Mouse (Mus musculus) c-Kit-negative CD71-positive TER-119-positive erythroid progenitor cells, embryonic 14.5 days (primary cell): ENCODE measurements around the gene B230217C12Rik.
"Not testable (repeated sequence)": the region's sequence is repeated elsewhere in the genome, so short reads cannot be mapped to it uniquely, and the experiment has no call there.

Source experiments
- DNase-seq: peaks from one replicate; pipeline ENCODE4 v3.0.0-alpha.2; 2013; ENCODE audit warnings: low read depth, low spot score

The B230217C12Rik gene

GRCm38 (mm10) chr11:97825971-97826370 lies 14.6 kb upstream of the B230217C12Rik start:
- DNase-seq: no peak

DNA sequence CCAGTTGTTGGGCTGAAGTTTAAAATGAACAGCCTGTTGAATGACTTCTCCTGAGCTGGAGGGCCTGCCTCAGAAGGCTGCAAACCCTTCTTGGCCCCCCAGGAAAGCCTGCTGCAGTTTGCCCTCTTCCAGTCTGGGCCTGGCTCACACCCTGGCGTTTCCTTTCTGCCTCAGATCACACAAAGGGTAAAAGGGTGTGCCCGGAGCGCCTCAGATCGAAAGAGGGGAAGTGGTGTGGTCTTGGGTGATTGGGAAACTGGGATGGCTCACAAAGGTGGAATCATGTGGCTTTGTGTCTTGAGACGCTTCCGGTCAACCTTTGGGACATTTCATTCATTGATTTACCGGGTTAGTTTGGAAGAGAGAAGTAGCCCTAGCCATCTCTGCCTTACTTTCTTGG lies 14.2 kb upstream of the B230217C12Rik start:
- DNase-seq: no peak

GRCm38 (mm10) chr11:97827654-97828053 lies 12.9 kb upstream of the B230217C12Rik start:
- DNase-seq: no peak

DNA sequence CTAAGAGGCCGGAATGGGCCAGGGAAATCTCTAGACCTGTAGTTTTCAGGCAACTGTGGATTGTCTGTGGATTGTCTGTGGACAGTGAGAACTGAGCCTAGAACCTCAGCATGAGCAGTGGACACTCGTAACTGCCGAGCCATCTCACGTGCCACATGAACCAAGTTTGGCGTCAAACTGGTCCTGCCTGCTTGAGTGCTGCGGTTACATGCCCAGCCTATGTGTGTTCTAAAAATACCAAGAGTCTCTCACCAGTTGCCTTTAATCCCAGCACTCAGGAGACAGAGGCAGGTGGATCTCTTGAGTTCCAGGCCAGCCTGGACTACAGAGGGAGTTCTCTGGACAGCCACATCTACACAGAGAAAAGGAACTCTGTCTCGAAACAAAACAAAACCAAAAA lies 11.2 kb upstream of the B230217C12Rik start:
- DNase-seq: no peak

DNA sequence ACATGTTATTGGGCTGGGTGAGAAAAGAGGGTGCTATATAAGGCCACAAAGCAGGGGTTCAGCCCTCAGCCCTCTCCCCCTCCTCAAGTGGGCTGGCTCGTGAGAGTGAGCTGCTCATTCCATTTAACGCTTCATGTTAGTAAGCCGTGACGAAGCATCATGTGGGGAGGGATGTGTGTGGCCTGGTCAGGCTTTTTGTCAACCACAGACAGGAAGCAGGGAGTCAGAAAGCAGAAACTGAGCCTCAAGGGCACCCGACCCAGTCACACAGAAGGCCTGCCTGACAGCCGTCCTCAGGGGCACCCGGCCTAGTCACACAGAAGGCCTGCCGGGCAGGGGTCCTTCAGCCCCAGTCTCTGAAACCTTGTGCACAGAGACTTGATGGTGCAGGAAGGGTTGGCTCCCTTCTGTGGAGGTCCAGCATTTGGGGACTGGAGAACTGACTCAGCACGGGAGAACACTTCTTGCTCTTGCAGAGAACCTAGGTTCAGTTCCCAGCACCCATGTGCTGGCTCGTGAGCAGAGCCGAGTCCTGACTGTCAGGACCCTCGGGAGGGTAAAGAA lies 10.6 kb upstream of the B230217C12Rik start:
- DNase-seq: no peak

DNA sequence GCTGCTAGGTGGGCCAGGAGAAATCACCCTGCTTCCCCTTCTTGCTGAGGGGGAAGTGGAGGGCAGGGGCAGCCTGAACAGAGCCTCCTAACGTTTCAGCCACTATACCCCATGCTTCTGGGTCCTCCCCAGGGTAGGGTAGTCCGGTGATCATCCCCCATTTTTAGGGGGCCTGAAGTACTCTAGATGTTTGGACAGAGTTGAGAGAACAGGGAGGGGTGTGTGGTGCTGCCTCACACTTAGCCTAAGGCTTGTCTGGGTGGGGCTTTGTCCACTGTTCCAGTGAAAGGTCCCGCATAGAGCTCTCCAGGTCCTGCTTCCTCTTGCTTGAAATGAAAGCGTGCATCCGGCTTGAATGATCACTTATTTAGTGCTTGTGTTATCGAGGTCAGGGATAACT lies 10.1 kb upstream of the B230217C12Rik start:
- DNase-seq: no peak

GRCm38 (mm10) chr11:97832001-97832400 lies 8.6 kb upstream of the B230217C12Rik start:
- DNase-seq: no peak

DNA sequence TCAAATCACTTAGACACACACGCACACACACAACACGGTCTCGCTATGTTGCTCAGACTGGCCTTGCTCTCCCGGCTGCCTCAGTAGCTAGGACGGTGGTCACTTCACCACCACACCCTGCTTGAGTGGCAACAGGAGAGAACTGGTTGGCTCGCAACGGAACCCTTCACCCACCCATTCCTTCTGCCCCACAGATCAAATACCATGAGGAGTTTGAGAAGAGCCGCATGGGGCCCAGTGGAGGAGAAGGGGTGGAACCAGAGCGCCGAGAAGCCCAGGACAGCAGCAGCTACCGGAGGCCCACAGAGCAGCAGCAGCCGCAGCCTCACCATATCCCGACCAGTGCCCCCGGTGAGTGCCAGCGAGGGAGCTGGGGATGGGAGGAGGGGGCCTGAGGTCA lies 7.2 kb upstream of the B230217C12Rik start:
- no peak for DNase-seq

DNA sequence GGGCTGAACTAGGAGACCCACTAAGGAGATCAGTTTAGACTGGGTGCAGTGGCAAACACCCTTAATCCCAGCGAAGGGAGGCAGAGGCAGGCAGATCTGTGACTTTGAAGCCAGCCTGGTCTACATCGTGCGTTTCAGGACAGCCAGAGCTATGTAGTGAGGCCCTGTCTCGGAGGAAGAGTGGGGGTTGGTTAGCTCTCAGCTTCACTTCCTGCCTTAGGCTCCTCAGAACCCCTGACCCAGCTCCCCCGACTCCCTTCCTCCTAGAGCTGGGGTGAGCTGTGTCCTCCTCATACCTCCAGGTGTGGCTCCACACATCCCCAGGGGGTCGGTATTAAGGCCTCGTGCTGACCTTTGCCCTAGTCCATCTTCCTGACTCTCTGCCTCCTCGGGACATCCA lies 4.0 kb upstream of the B230217C12Rik start:
- DNase-seq: no peak

DNA sequence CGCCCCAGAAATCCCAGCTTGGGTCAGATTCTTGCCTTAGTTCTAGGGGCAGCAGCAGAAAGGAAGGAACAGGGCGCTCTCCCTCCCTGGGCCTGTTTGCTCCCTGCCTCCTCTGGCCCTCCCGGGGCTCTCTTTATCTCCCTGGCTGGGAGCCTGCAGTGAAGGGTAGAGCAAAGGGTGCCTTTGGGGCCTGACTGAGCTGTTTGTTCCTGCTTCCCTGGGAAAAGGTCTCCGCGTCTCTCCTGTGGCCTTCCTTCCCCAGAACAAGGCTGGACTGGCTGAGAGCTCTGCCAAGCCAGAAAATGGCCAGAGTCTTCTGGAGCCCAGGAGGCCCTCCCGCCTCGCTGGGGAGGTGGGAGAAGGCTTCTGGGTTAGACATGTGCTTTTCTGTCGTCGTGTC lies 3.5 kb upstream of the B230217C12Rik start:
- DNase-seq: not testable (repeated sequence)

GRCm38 (mm10) chr11:97837641-97838149 lies 2.9 kb upstream of the B230217C12Rik start:
- DNase-seq: no peak

GRCm38 (mm10) chr11:97838779-97839440 lies 1.7 kb upstream of the B230217C12Rik start:
- DNase-seq: no peak

- no peak for DNase-seq
These were observed 992 bp upstream of the B230217C12Rik start for GRCm38 (mm10) chr11:97839441-97840134.

DNA sequence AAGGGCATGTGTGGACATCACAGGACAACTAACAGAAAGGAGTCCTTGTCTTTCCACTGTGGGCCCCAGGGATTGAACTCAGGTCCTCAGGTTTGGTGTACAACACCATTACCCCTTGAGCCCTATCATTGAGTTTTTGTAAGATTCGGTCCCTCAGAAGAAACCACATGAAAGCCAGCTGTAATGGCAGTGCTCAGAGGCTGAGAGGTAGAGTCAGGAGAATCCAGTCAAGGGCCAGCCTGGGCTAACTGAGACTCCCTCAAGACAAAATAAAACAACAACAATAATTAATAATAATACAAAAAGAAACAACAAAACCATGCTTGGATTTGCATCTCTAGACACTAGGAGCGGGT lies 467 bp upstream of the B230217C12Rik start:
- DNase-seq: no peak

- no peak for DNase-seq
These were observed 546 bp downstream of the B230217C12Rik start for GRCm38 (mm10) chr11:97840991-97841661.

- no peak for DNase-seq
These were observed 1.4 kb downstream of the B230217C12Rik start for GRCm38 (mm10) chr11:97842001-97842400.

DNA sequence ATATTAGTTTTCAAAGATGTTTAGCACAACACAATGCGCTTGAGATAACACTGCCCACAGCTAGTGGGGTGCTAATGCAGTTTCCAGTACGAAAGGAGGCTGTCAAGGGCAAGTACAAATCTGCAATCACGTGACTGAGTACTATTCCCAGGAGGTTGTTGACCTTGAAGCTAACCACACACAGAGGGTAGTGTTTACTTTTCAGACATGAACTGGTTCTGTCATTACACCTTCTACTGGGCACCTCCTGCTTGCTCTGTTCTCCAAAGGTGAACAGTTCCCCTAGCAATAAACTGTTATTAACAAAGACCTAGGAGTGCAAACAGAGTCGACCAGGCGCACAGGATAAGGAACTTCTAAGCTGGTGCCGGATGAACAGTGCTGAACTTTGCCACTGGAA lies 9.8 kb downstream of the B230217C12Rik start:
- no peak for DNase-seq

DNA sequence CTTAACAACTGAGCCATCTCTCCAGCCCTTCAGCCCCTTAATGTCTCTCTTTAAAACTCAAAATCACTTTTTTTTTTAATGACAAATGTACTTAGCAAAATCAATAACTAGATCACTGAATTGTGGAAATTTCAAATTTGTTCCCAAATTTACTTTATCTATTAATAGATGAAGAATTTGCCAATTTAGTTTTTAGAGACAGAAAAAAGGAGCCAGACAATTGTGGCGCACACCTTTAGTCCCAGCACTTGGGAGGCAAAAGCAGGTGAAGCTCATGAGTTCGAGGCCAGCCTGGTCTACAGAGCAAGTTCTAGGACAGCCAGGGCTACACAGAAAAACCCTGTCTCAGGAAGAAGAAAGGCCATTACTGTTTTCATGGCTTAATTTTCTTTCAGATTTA lies 11.0 kb downstream of the B230217C12Rik start:
- no peak for DNase-seq

GRCm38 (mm10) chr11:97855473-97855872 lies 14.9 kb downstream of the B230217C12Rik start:
- no peak for DNase-seq

- DNase-seq: no peak
These were observed 21.6 kb downstream of the B230217C12Rik start for GRCm38 (mm10) chr11:97862148-97862547.

DNA sequence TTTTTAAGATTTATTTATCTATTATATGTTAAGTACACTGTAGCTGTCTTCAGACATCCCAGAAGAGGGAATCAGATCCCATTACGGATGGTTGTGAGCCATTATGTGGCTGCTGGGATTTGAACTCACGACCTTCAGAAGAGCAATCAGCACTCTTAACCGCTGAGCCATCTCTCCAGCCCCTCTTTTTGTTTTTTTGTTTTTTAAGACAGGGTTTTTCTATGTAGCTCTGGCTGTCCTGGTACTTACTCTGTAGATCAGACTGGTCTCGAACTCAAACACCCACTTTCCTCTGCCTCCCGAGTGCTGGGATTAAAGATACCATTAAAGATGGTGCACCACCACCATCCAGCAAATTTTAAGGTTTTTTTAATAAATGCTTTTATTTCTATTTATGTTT lies 24.8 kb downstream of the B230217C12Rik start:
- no peak for DNase-seq
